22 mouse cellular contexts compared by ENCODE assay signal in genomic region chr4:124196711-124197110, GRCm38 (mm10).
DNase-seq lines count a peak whose midpoint lies in the region; ATAC-seq lines count a peak whose summit lies in the region.
"Had no signal": no experiment of that assay in that cellular context is flagged by ENCODE, and none has a peak within 500 bp of the region (broad histone marks: within the 10 kb centered on the region; RNA-seq: fewer than 3 reads in every experiment).

No protein-coding gene starts in this region.

- no peak overlapping the region for H3K4me3 ChIP-seq in hindbrain, embryonic 15.5 days
- no peak overlapping the region for H3K4me3 ChIP-seq in neural tube, embryonic 11.5 days (ENCODE audit: low read depth, low read length)
- H3K4me3 ChIP-seq: embryonic facial prominence, embryonic 10.5 days; forebrain, embryonic 12.5 days had no signal

- H3K9me3 ChIP-seq in hindbrain, embryonic 15.5 days, result no peaks in the 10 kb centered on the region
- H3K9me3 ChIP-seq in neural tube, embryonic 11.5 days (ENCODE audit: control insufficient read depth, low read length), result no peaks in the 10 kb centered on the region
- H3K9me3 ChIP-seq: embryonic facial prominence, embryonic 10.5 days; forebrain, embryonic 12.5 days had no signal

- peak; percentile 28 for DNase-seq in embryo, embryonic 10 days (ENCODE audit: low spot score)
- no peak for DNase-seq in embryo, embryonic 9.5 days (ENCODE audit: extremely low spot score)
- DNase-seq in embryo, embryonic 10.5 days (ENCODE audit: low spot score), result peak; percentile 28
- DNase-seq in neural tube, embryonic 11.5 days (ENCODE audit: low spot score), result peak; percentile 40
- no peak for DNase-seq in spleen, postnatal 36 days (ENCODE audit: low spot score in 2 of 2)
- DNase-seq in kidney, adult 9 months, result no peak
- DNase-seq in gastrocnemius, postnatal 10 days, result no peak
- DNase-seq: adrenal gland, postnatal 10 days; cerebellum, postnatal 10 days; gastrocnemius, postnatal 14 days; kidney, postnatal 10 days; left cerebral cortex, postnatal 4 days; liver, postnatal 0 days; lung, postnatal 10 days; right cerebral cortex, postnatal 14 days; spleen, adult 18-20 months; thymus, postnatal 4 days had no signal

- ATAC-seq in hindbrain, embryonic 15.5 days (ENCODE audit: low FRiP score, low read depth), result peak; percentile 71
- ATAC-seq in neural tube, embryonic 11.5 days (ENCODE audit: insufficient read depth, low FRiP score, low TSS enrichment), result 0 out of 2 replicates have a peak, but pooled peaks have one; percentile 36
- ATAC-seq: intestine, postnatal 0 days; liver, postnatal 0 days; Patski had no signal

- no peak overlapping the region for H3K9ac ChIP-seq in hindbrain, embryonic 15.5 days
- no peak overlapping the region for H3K9ac ChIP-seq in neural tube, embryonic 11.5 days (ENCODE audit: low read length)
- H3K9ac ChIP-seq: forebrain, embryonic 12.5 days; liver, postnatal 0 days had no signal

- no peak overlapping the region for H3K4me2 ChIP-seq in hindbrain, embryonic 15.5 days
- no peak overlapping the region for H3K4me2 ChIP-seq in neural tube, embryonic 11.5 days (ENCODE audit: low read depth)
- H3K4me2 ChIP-seq: forebrain, embryonic 12.5 days had no signal

- no peak overlapping the region for H3K27ac ChIP-seq in hindbrain, embryonic 15.5 days (replicated peaks)
- H3K27ac ChIP-seq in neural tube, embryonic 11.5 days (ENCODE audit: low read depth, low read length), result no peak overlapping the region; the same call in 1 of the 2 replicates
- H3K27ac ChIP-seq: embryonic facial prominence, embryonic 10.5 days; forebrain, embryonic 12.5 days had no signal

- H3K4me1 ChIP-seq in hindbrain, embryonic 15.5 days (replicated peaks), result peaks cover 27% of the 10 kb centered on the region
- peaks cover 4% of the 10 kb centered on the region; the same call in 1 of the 2 replicates for H3K4me1 ChIP-seq in neural tube, embryonic 11.5 days (ENCODE audit: control insufficient read depth, insufficient read depth, low read length)

- H3K27me3 ChIP-seq in hindbrain, embryonic 15.5 days, result peaks cover 9% of the 10 kb centered on the region; the same call in 1 of the 2 replicates
- H3K27me3 ChIP-seq in neural tube, embryonic 11.5 days (ENCODE audit: control insufficient read depth, insufficient read depth, low read length), result 0 out of 2 replicates have a peak, but pooled peaks cover 2% of the 10 kb centered on the region

- 18% methylated on average over 12 of the region's 12 CpGs for WGBS in hindbrain, embryonic 15.5 days
- WGBS in neural tube, embryonic 11.5 days, result 19% methylated on average over 12 of the region's 12 CpGs

- no peaks in the 10 kb centered on the region for H3K36me3 ChIP-seq in hindbrain, embryonic 15.5 days
- no peaks in the 10 kb centered on the region for H3K36me3 ChIP-seq in neural tube, embryonic 11.5 days (ENCODE audit: control insufficient read depth, insufficient read depth, low read length)
- H3K36me3 ChIP-seq: embryonic facial prominence, embryonic 10.5 days; forebrain, embryonic 12.5 days had no signal

Comparison
In these comparisons a context has a peak if more than half of its experiments do, and no peak if none do; other contexts are left out.
1. DNase-seq: peak in embryo, embryonic 10 days (single experiment), embryo, embryonic 10.5 days (single experiment) and neural tube, embryonic 11.5 days (single experiment); none in embryo, embryonic 9.5 days (single experiment), spleen, postnatal 36 days (0 of 2), kidney, adult 9 months (single experiment) and gastrocnemius, postnatal 10 days (single experiment).